Mouse (Mus musculus): Measurements from ENCODE around the gene Olfr533. TPM values are rescaled to one million over a fixed set of nuclear protein-coding genes. Genes with fewer than 3 reads are reported as not detected.
"Not testable (repeated sequence)": the region's sequence is repeated elsewhere in the genome, so short reads cannot be mapped to it uniquely, and the experiment has no call there.

Olfr533 gene
- polyA plus RNA-seq (2015; fragmentation: Nextera tagmentation; extraction: Ambion mirVana) = not detected in 2 replicates

DNA sequence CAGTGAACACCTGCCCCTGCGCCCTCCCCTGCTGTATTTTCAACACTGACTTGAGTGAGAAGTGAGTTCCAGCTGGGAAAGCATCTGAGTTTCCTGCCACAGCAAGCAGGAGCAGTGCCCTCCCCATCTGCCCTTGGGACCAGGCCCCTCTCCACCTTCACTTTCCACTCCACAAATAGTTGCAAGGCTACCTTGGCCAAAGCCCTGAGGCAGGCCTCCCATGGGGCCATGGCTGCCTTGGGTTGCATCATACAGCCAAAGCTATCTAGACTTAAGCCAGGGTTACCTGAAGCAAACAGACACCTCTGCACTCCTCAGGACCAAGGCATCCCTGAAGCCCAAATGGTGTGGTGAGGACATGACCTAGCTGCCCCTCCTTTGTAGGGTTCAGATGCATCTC lies at the start of gene Olfr533:
Gene Olfr533, plus strand, starts transcription at position 301 of the 400 bp plus-strand sequence.
- H3K27ac ChIP-seq (ENCODE audit: low read length); H3K9me3 ChIP-seq (replicated peaks; ENCODE audit: control insufficient read depth, low read length); H3K27me3 ChIP-seq (ENCODE audit: control insufficient read depth, insufficient read depth, low read length); H3K36me3 ChIP-seq (ENCODE audit: control insufficient read depth, insufficient read depth); H3K9ac ChIP-seq (ENCODE audit: low read length); H3K4me3 ChIP-seq (ENCODE audit: low read length); H3K4me1 ChIP-seq (ENCODE audit: control insufficient read depth, insufficient read depth, low read length); H3K4me2 ChIP-seq (ENCODE audit: low read depth, low read length); ATAC-seq (replicated peaks; ENCODE audit: extremely low read depth, insufficient read depth, low FRiP score): not testable (repeated sequence)
- WGBS = 100% methylated on average over 1 of the region's 1 CpGs

GRCm38 (mm10) chr7:140421539-140421938 lies 41.6 kb upstream of the Olfr533 start, which contains the start of gene Olfr532:
Gene Olfr532, minus strand, starts transcription at chr7:140421639.
- H3K27ac ChIP-seq (ENCODE audit: low read length) = no peak within 1 kb of the TSS
- no peaks in the 10 kb centered on the region for H3K4me1 ChIP-seq (ENCODE audit: control insufficient read depth, insufficient read depth, low read length)
- 71% methylated on average over 1 of the region's 1 CpGs for WGBS
- H3K4me3 ChIP-seq (ENCODE audit: low read length) = no peak within 1 kb of the TSS
- no peak for ATAC-seq (replicated peaks; ENCODE audit: extremely low read depth, insufficient read depth, low FRiP score)
- H3K4me2 ChIP-seq (ENCODE audit: low read depth, low read length) = no peak within 1 kb of the TSS
- H3K9ac ChIP-seq (ENCODE audit: low read length) = no peak within 1 kb of the TSS
- H3K9me3 ChIP-seq (replicated peaks; ENCODE audit: control insufficient read depth, low read length) = no peaks in the 10 kb centered on the region; the same call in 1 of the 2 replicates
- no peaks in the 10 kb centered on the region for H3K27me3 ChIP-seq (ENCODE audit: control insufficient read depth, insufficient read depth, low read length)
- H3K36me3 ChIP-seq (ENCODE audit: control insufficient read depth, insufficient read depth) = no peaks in the 10 kb centered on the region

DNA sequence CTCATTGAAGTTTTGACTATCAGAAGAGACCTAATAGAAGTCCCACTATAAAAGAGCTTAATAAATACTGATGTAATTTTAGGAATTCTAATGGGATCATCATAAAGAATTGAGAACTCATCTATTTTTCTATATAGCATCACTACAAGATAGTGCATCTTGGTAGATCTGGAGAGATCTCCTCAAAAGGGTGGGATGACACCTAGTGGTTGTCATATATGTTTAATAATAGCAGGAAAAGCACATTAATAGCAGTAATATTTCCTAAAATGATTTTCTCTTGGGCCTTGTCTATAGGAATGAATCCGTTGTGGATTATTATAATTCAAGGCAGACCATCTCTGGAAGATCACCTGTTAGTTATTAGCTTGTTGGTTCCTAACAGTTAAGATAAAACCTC lies 20.0 kb upstream of the Olfr533 start:
- ATAC-seq (replicated peaks; ENCODE audit: extremely low read depth, insufficient read depth, low FRiP score) = no peak
- H3K27me3 ChIP-seq (ENCODE audit: control insufficient read depth, insufficient read depth, low read length) = no peaks in the 10 kb centered on the region
- WGBS = 72% methylated on average over 1 of the region's 1 CpGs
- no peak overlapping the region for H3K4me3 ChIP-seq (ENCODE audit: low read length)
- no peaks in the 10 kb centered on the region for H3K4me1 ChIP-seq (ENCODE audit: control insufficient read depth, insufficient read depth, low read length)
- no peak overlapping the region for H3K9ac ChIP-seq (ENCODE audit: low read length)
- no peak overlapping the region for H3K4me2 ChIP-seq (ENCODE audit: low read depth, low read length)
- no peak overlapping the region for H3K27ac ChIP-seq (ENCODE audit: low read length)
- 0 out of 2 replicates have a peak, but pooled peaks cover 2% of the 10 kb centered on the region for H3K9me3 ChIP-seq (replicated peaks; ENCODE audit: control insufficient read depth, low read length)
- H3K36me3 ChIP-seq (ENCODE audit: control insufficient read depth, insufficient read depth) = no peaks in the 10 kb centered on the region

DNA sequence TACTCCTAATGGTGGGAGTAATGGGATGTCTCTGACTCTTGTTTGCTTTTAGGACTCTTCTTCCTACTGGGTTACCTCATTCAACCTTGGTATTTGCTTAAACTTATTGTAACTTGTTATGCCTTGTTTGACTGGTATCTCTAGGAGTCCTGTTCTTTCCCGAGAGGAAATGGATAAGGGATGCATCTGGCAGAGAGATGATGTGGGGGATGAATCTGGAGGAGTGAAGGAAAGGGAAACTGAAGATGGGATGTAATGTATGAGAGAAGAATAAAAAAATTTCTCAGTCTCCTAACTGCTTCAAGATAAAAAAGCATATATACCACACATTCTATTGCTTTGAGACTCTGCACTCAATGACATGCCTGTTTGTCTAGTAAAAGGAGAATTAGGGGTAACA lies 14.7 kb downstream of the Olfr533 start:
- WGBS = 47% methylated on average over 1 of the region's 1 CpGs
- no peak for ATAC-seq (replicated peaks; ENCODE audit: extremely low read depth, insufficient read depth, low FRiP score)
- no peaks in the 10 kb centered on the region for H3K4me1 ChIP-seq (ENCODE audit: control insufficient read depth, insufficient read depth, low read length)
- peaks cover 9% of the 10 kb centered on the region for H3K9me3 ChIP-seq (replicated peaks; ENCODE audit: control insufficient read depth, low read length)
- H3K4me3 ChIP-seq (ENCODE audit: low read length) = no peak overlapping the region
- H3K27me3 ChIP-seq (ENCODE audit: control insufficient read depth, insufficient read depth, low read length) = no peaks in the 10 kb centered on the region
- no peak overlapping the region for H3K9ac ChIP-seq (ENCODE audit: low read length)
- no peaks in the 10 kb centered on the region for H3K36me3 ChIP-seq (ENCODE audit: control insufficient read depth, insufficient read depth)
- H3K27ac ChIP-seq (ENCODE audit: low read length) = no peak overlapping the region
- no peak overlapping the region for H3K4me2 ChIP-seq (ENCODE audit: low read depth, low read length)

DNA sequence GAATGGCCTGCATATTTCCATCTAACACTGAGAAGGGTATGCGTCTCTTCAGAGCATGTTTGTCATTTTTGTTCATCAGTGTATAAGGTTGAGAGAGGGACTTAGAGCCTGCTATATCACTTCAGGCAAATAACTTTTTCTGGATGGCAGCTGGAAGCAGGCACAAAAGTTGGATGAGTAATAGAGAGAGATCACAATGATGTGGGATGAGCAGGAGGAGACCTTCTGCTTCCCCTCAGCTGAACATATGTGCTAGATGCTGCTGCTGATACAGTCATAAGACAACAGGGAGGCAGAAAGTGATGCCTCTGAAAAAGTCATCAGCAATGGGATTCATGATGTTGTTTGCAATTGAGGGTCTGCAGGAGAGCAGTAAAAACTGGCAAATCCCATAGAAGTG lies 15.6 kb downstream of the Olfr533 start:
- Histone ChIP-seq H3K27ac (ENCODE audit: low read length) (no peak overlapping the region), H3K36me3 (ENCODE audit: control insufficient read depth, insufficient read depth) (no peaks in the 10 kb centered on the region), H3K4me3 (ENCODE audit: low read length) (no peak overlapping the region), H3K27me3 (ENCODE audit: control insufficient read depth, insufficient read depth, low read length) (no peaks in the 10 kb centered on the region), H3K9ac (ENCODE audit: low read length) (no peak overlapping the region), H3K9me3 (replicated peaks; ENCODE audit: control insufficient read depth, low read length) (peaks cover 9% of the 10 kb centered on the region), H3K4me2 (ENCODE audit: low read depth, low read length) (no peak overlapping the region), H3K4me1 (ENCODE audit: control insufficient read depth, insufficient read depth, low read length) (no peaks in the 10 kb centered on the region)
- 88% methylated on average over 1 of the region's 1 CpGs for WGBS
- no peak for ATAC-seq (replicated peaks; ENCODE audit: extremely low read depth, insufficient read depth, low FRiP score)

DNA sequence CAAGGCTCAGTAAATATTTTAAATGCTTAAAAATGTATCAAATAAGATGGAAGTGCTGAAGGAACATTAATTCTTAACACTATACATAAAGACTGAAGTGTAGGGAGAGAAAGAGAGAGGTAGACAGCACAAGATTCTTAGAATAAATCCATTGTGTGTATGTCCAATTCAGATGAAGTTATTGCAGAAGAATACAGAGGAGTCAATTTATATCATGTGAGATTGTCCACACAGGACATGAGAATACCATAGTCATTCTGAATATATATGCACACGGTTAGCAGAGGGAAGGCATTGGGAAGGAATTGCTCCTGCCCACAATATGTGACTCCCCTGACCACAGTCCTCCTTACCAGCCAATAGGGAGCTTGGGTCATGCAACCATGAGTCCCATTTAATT lies 20.7 kb downstream of the Olfr533 start, which contains the start of gene Olfr535:
Gene Olfr535, plus strand, starts transcription at position 301 of the 400 bp plus-strand sequence.
- H3K27ac ChIP-seq (ENCODE audit: low read length) = no peak within 1 kb of the TSS
- WGBS = 67% methylated on average over 1 of the region's 1 CpGs
- no peak within 1 kb of the TSS for H3K9ac ChIP-seq (ENCODE audit: low read length)
- no peak within 1 kb of the TSS for H3K4me3 ChIP-seq (ENCODE audit: low read length)
- no peak for ATAC-seq (replicated peaks; ENCODE audit: extremely low read depth, insufficient read depth, low FRiP score)
- H3K4me2 ChIP-seq (ENCODE audit: low read depth, low read length) = no peak within 1 kb of the TSS
- peaks cover 2% of the 10 kb centered on the region for H3K9me3 ChIP-seq (replicated peaks; ENCODE audit: control insufficient read depth, low read length)
- no peaks in the 10 kb centered on the region for H3K27me3 ChIP-seq (ENCODE audit: control insufficient read depth, insufficient read depth, low read length)
- H3K4me1 ChIP-seq (ENCODE audit: control insufficient read depth, insufficient read depth, low read length) = no peaks in the 10 kb centered on the region
- no peaks in the 10 kb centered on the region for H3K36me3 ChIP-seq (ENCODE audit: control insufficient read depth, insufficient read depth)

GRCm38 (mm10) chr7:140488981-140489380 lies 25.8 kb downstream of the Olfr533 start:
- no peak overlapping the region for H3K27ac ChIP-seq (ENCODE audit: low read length)
- no peak for ATAC-seq (replicated peaks; ENCODE audit: extremely low read depth, insufficient read depth, low FRiP score)
- no peaks in the 10 kb centered on the region for H3K4me1 ChIP-seq (ENCODE audit: control insufficient read depth, insufficient read depth, low read length)

GRCm38 (mm10) chr7:140494231-140494630 lies 31.1 kb downstream of the Olfr533 start:
- no peaks in the 10 kb centered on the region for H3K4me1 ChIP-seq (ENCODE audit: control insufficient read depth, insufficient read depth, low read length)
- no peak overlapping the region for H3K27ac ChIP-seq (ENCODE audit: low read length)
- no peak overlapping the region for H3K9ac ChIP-seq (ENCODE audit: low read length)
- no peaks in the 10 kb centered on the region for H3K9me3 ChIP-seq (replicated peaks; ENCODE audit: control insufficient read depth, low read length)
- no peaks in the 10 kb centered on the region for H3K27me3 ChIP-seq (ENCODE audit: control insufficient read depth, insufficient read depth, low read length)
- H3K4me2 ChIP-seq (ENCODE audit: low read depth, low read length) = no peak overlapping the region
- no peak overlapping the region for H3K4me3 ChIP-seq (ENCODE audit: low read length)
- ATAC-seq (replicated peaks; ENCODE audit: extremely low read depth, insufficient read depth, low FRiP score) = no peak
- H3K36me3 ChIP-seq (ENCODE audit: control insufficient read depth, insufficient read depth) = no peaks in the 10 kb centered on the region
- 29% methylated on average over 2 of the region's 2 CpGs for WGBS

More at GRCm38 (mm10) chr7:140488981-140489380, 25.8 kb downstream of the Olfr533 start:
- WGBS = 68% methylated on average over 1 of the region's 1 CpGs
- Histone ChIP-seq H3K36me3 (ENCODE audit: control insufficient read depth, insufficient read depth) (no peaks in the 10 kb centered on the region), H3K4me3 (ENCODE audit: low read length) (no peak overlapping the region), H3K27me3 (ENCODE audit: control insufficient read depth, insufficient read depth, low read length) (no peaks in the 10 kb centered on the region), H3K9me3 (replicated peaks; ENCODE audit: control insufficient read depth, low read length) (no peaks in the 10 kb centered on the region; the same call in 1 of the 2 replicates), H3K9ac (ENCODE audit: low read length) (no peak overlapping the region), H3K4me2 (ENCODE audit: low read depth, low read length) (no peak overlapping the region)

GRCm38 (mm10) chr7:140494702-140495101 lies 31.5 kb downstream of the Olfr533 start:
- H3K4me2 ChIP-seq (ENCODE audit: low read depth, low read length) = no peak overlapping the region

More at GRCm38 (mm10) chr7:140494702-140495101, 31.5 kb downstream of the Olfr533 start:
- Histone ChIP-seq H3K9ac (ENCODE audit: low read length) (no peak overlapping the region), H3K27me3 (ENCODE audit: control insufficient read depth, insufficient read depth, low read length) (no peaks in the 10 kb centered on the region), H3K27ac (ENCODE audit: low read length) (no peak overlapping the region), H3K9me3 (replicated peaks; ENCODE audit: control insufficient read depth, low read length) (no peaks in the 10 kb centered on the region), H3K36me3 (ENCODE audit: control insufficient read depth, insufficient read depth) (no peaks in the 10 kb centered on the region), H3K4me3 (ENCODE audit: low read length) (no peak overlapping the region), H3K4me1 (ENCODE audit: control insufficient read depth, insufficient read depth, low read length) (no peaks in the 10 kb centered on the region)
- no peak for ATAC-seq (replicated peaks; ENCODE audit: extremely low read depth, insufficient read depth, low FRiP score)

Data from heart, embryonic 16.5 days (tissue).